ENCODE assay signal across 10 mouse cellular contexts in genomic region chr8:82028896-82029295, GRCm38 (mm10).
DNase-seq lines count a peak whose midpoint lies in the region; ATAC-seq lines count a peak whose summit lies in the region.
"Had no signal": no experiment of that assay in that cellular context is flagged by ENCODE, and none has a peak within 500 bp of the region (broad histone marks: within the 10 kb centered on the region; RNA-seq: fewer than 3 reads in every experiment).

No protein-coding gene starts in this region.

- no peaks in the 10 kb centered on the region for H3K9me3 ChIP-seq in neural tube, embryonic 15.5 days (replicated peaks)
- H3K9me3 ChIP-seq in forebrain, embryonic 14.5 days (replicated peaks; ENCODE audit: control insufficient read depth, low read length) = no peaks in the 10 kb centered on the region
- H3K9me3 ChIP-seq: G1E; neural tube, embryonic 13.5 days had no signal

- WGBS in neural tube, embryonic 15.5 days = 25% methylated on average over 1 of the region's 1 CpGs
- 20% methylated on average over 1 of the region's 1 CpGs for WGBS in forebrain, embryonic 14.5 days

- H3K4me3 ChIP-seq in neural tube, embryonic 15.5 days (replicated peaks) = no peak overlapping the region
- H3K4me3 ChIP-seq in forebrain, embryonic 14.5 days (ENCODE audit: low read depth, low read length) = no peak overlapping the region
- H3K4me3 ChIP-seq: neural tube, embryonic 13.5 days had no signal

- H3K27ac ChIP-seq in neural tube, embryonic 15.5 days (replicated peaks) = no peak overlapping the region
- H3K27ac ChIP-seq in forebrain, embryonic 14.5 days (ENCODE audit: low read depth, low read length) = no peak overlapping the region
- H3K27ac ChIP-seq: neural tube, embryonic 13.5 days had no signal

- H3K27me3 ChIP-seq in neural tube, embryonic 15.5 days (replicated peaks) = no peaks in the 10 kb centered on the region
- H3K27me3 ChIP-seq in forebrain, embryonic 14.5 days (replicated peaks; ENCODE audit: control insufficient read depth, insufficient read depth, low read length) = no peaks in the 10 kb centered on the region
- H3K27me3 ChIP-seq: neural tube, embryonic 13.5 days had no signal

- ATAC-seq in neural tube, embryonic 15.5 days (ENCODE audit: low FRiP score) = 0 out of 2 replicates have a peak, but pooled peaks have one; percentile 48
- ATAC-seq in forebrain, embryonic 14.5 days = peak; percentile 76

- no peak overlapping the region for H3K9ac ChIP-seq in neural tube, embryonic 15.5 days (replicated peaks)
- H3K9ac ChIP-seq in forebrain, embryonic 14.5 days (ENCODE audit: low read length) = no peak overlapping the region
- H3K9ac ChIP-seq: neural tube, embryonic 13.5 days had no signal

- H3K36me3 ChIP-seq in neural tube, embryonic 15.5 days = no peaks in the 10 kb centered on the region
- no peaks in the 10 kb centered on the region for H3K36me3 ChIP-seq in forebrain, embryonic 14.5 days (ENCODE audit: control insufficient read depth, insufficient read depth, low read length)
- H3K36me3 ChIP-seq: neural tube, embryonic 13.5 days had no signal

- H3K4me1 ChIP-seq in neural tube, embryonic 15.5 days = peaks cover 10% of the 10 kb centered on the region; the same call in 1 of the 2 replicates
- no peaks in the 10 kb centered on the region for H3K4me1 ChIP-seq in forebrain, embryonic 14.5 days (ENCODE audit: control insufficient read depth, insufficient read depth, low read length)

- no peak overlapping the region for H3K4me2 ChIP-seq in neural tube, embryonic 15.5 days
- H3K4me2 ChIP-seq in forebrain, embryonic 14.5 days (ENCODE audit: low read length) = no peak overlapping the region
- H3K4me2 ChIP-seq: neural tube, embryonic 13.5 days had no signal

- peak; percentile 21 for DNase-seq in embryo, embryonic 10.5 days (ENCODE audit: low spot score)
- no peak for DNase-seq in embryo, embryonic 10 days (ENCODE audit: low spot score)
- DNase-seq in neural tube, embryonic 10.5 days (ENCODE audit: extremely low spot score, low spot score) = no peak
- peak; percentile 62 for DNase-seq in forebrain, embryonic 14.5 days (ENCODE audit: low spot score)
- DNase-seq in layer of hippocampus, postnatal 14 days (ENCODE audit: low spot score in 2 of 2) = peak; percentile 20 to 64
- DNase-seq in right cerebral cortex, postnatal 10 days (ENCODE audit: low spot score in 2 of 2) = peak; percentile 43 to 57
- DNase-seq in gastrocnemius, postnatal 4 days (ENCODE audit: low spot score in 2 of 2) = no peak

Comparison
In these comparisons a context has a peak if more than half of its experiments do, and no peak if none do; other contexts are left out.
1. DNase-seq: peak in embryo, embryonic 10.5 days (single experiment), forebrain, embryonic 14.5 days (single experiment), layer of hippocampus, postnatal 14 days (2 of 2) and right cerebral cortex, postnatal 10 days (2 of 2); none in embryo, embryonic 10 days (single experiment), neural tube, embryonic 10.5 days (single experiment) and gastrocnemius, postnatal 4 days (0 of 2).